Mouse (Mus musculus): ENCODE results near the gene Plekhg6. TPM values are rescaled to one million over a fixed set of nuclear protein-coding genes. Genes with fewer than 3 reads are reported as not detected.

Gene Plekhg6
- polyA plus RNA-seq, 1 experiment from 2014 or later = 1.1 TPM

- Histone ChIP-seq H3K9ac (no peak overlapping the region), H3K9me3 (no peaks in the 10 kb centered on the region), H3K27ac (peak overlapping the region; percentile 28; the same call in 1 of the 2 replicates), H3K27me3 (no peaks in the 10 kb centered on the region), H3K4me1 (peaks cover 23% of the 10 kb centered on the region), H3K4me3 (no peak overlapping the region), H3K36me3 (no peaks in the 10 kb centered on the region), H3K4me2 (no peak overlapping the region)
- WGBS = 75% methylated on average over 9 of the region's 9 CpGs
- ATAC-seq (ENCODE audit: insufficient number of reproducible peaks, insufficient read depth, low FRiP score, low TSS enrichment, low read depth) = no peak
Observed at GRCm38 (mm10) chr6:125338791-125339660, 41.6 kb downstream of the Plekhg6 start.

GRCm38 (mm10) chr6:125334356-125334755 is 46.2 kb downstream of the Plekhg6 start:
- H3K4me2 ChIP-seq = no peak overlapping the region
- H3K4me3 ChIP-seq = no peak overlapping the region
- peaks cover 31% of the 10 kb centered on the region for H3K4me1 ChIP-seq
- no peak overlapping the region for H3K27ac ChIP-seq
- H3K9ac ChIP-seq = no peak overlapping the region
- no peaks in the 10 kb centered on the region for H3K9me3 ChIP-seq
- H3K36me3 ChIP-seq = no peaks in the 10 kb centered on the region
- H3K27me3 ChIP-seq = no peaks in the 10 kb centered on the region
- ATAC-seq (ENCODE audit: insufficient number of reproducible peaks, insufficient read depth, low FRiP score, low TSS enrichment, low read depth) = no peak
- 68% methylated on average over 2 of the region's 2 CpGs for WGBS

GRCm38 (mm10) chr6:125333112-125333899 is 47.3 kb downstream of the Plekhg6 start:
- no peaks in the 10 kb centered on the region for H3K9me3 ChIP-seq
- H3K27ac ChIP-seq = no peak overlapping the region
- ATAC-seq (ENCODE audit: insufficient number of reproducible peaks, insufficient read depth, low FRiP score, low TSS enrichment, low read depth) = no peak
- peaks cover 31% of the 10 kb centered on the region for H3K4me1 ChIP-seq
- H3K27me3 ChIP-seq = no peaks in the 10 kb centered on the region
- H3K36me3 ChIP-seq = no peaks in the 10 kb centered on the region
- no peak overlapping the region for H3K4me3 ChIP-seq
- WGBS = 74% methylated on average over 14 of the region's 14 CpGs
- no peak overlapping the region for H3K9ac ChIP-seq
- H3K4me2 ChIP-seq = no peak overlapping the region

- 1% methylated on average over 39 of the region's 39 CpGs for WGBS
- Histone ChIP-seq H3K36me3 (no peaks in the 10 kb centered on the region), H3K27me3 (no peaks in the 10 kb centered on the region), H3K27ac (peak overlapping the region; percentile 41), H3K4me2 (peak overlapping the region; percentile 89), H3K9ac (peak overlapping the region; percentile 75), H3K9me3 (no peaks in the 10 kb centered on the region), H3K4me1 (peaks cover 31% of the 10 kb centered on the region), H3K4me3 (peak overlapping the region; percentile 56)
- peak; percentile 85 for ATAC-seq (ENCODE audit: insufficient number of reproducible peaks, insufficient read depth, low FRiP score, low TSS enrichment, low read depth)
Observed at GRCm38 (mm10) chr6:125330626-125331326, 49.8 kb downstream of the Plekhg6 start.

GRCm38 (mm10) chr6:125328243-125328642 is 52.4 kb downstream of the Plekhg6 start:
- Histone ChIP-seq H3K9ac (no peak overlapping the region), H3K4me1 (peaks cover 27% of the 10 kb centered on the region), H3K4me3 (no peak overlapping the region), H3K36me3 (no peaks in the 10 kb centered on the region), H3K27me3 (peaks cover 4% of the 10 kb centered on the region), H3K9me3 (no peaks in the 10 kb centered on the region), H3K4me2 (no peak overlapping the region), H3K27ac (no peak overlapping the region)
- ATAC-seq (ENCODE audit: insufficient number of reproducible peaks, insufficient read depth, low FRiP score, low TSS enrichment, low read depth) = no peak
- 79% methylated on average over 5 of the region's 5 CpGs for WGBS

- Histone ChIP-seq H3K4me2 (no peak overlapping the region), H3K27me3 (peaks cover 33% of the 10 kb centered on the region), H3K36me3 (no peaks in the 10 kb centered on the region), H3K9me3 (no peaks in the 10 kb centered on the region), H3K4me3 (no peak overlapping the region), H3K4me1 (peaks cover 18% of the 10 kb centered on the region), H3K9ac (no peak overlapping the region), H3K27ac (no peak overlapping the region)
- WGBS = 71% methylated on average over 6 of the region's 6 CpGs
- ATAC-seq (ENCODE audit: insufficient number of reproducible peaks, insufficient read depth, low FRiP score, low TSS enrichment, low read depth) = no peak
Observed at GRCm38 (mm10) chr6:125325337-125325736, 55.3 kb downstream of the Plekhg6 start.

- Histone ChIP-seq H3K9ac (no peak overlapping the region), H3K9me3 (no peaks in the 10 kb centered on the region), H3K27ac (no peak overlapping the region), H3K4me1 (peaks cover 17% of the 10 kb centered on the region), H3K36me3 (no peaks in the 10 kb centered on the region), H3K4me2 (no peak overlapping the region), H3K4me3 (no peak overlapping the region), H3K27me3 (peaks cover 45% of the 10 kb centered on the region)
- no peak for ATAC-seq (ENCODE audit: insufficient number of reproducible peaks, insufficient read depth, low FRiP score, low TSS enrichment, low read depth)
- 53% methylated on average over 6 of the region's 6 CpGs for WGBS
Observed at GRCm38 (mm10) chr6:125323547-125323946, 57.0 kb downstream of the Plekhg6 start.

GRCm38 (mm10) chr6:125322794-125323193 is 57.8 kb downstream of the Plekhg6 start:
- ATAC-seq (ENCODE audit: insufficient number of reproducible peaks, insufficient read depth, low FRiP score, low TSS enrichment, low read depth) = no peak
- Histone ChIP-seq H3K4me1 (peaks cover 17% of the 10 kb centered on the region), H3K9ac (no peak overlapping the region), H3K4me3 (no peak overlapping the region), H3K4me2 (no peak overlapping the region), H3K27ac (no peak overlapping the region), H3K27me3 (peaks cover 45% of the 10 kb centered on the region), H3K36me3 (no peaks in the 10 kb centered on the region), H3K9me3 (no peaks in the 10 kb centered on the region)
- WGBS = 62% methylated on average over 13 of the region's 13 CpGs

GRCm38 (mm10) chr6:125321114-125321855 is 59.3 kb downstream of the Plekhg6 start:
- WGBS = 6% methylated on average over 26 of the region's 26 CpGs
- H3K27ac ChIP-seq = no peak overlapping the region
- H3K9me3 ChIP-seq = no peaks in the 10 kb centered on the region
- peaks cover 17% of the 10 kb centered on the region for H3K4me1 ChIP-seq
- H3K9ac ChIP-seq = 0 out of 2 replicates have a peak overlapping the region, but pooled peaks have one; percentile 16
- no peaks in the 10 kb centered on the region for H3K36me3 ChIP-seq
- H3K4me2 ChIP-seq = peak overlapping the region; percentile 15; the same call in 1 of the 2 replicates
- ATAC-seq (ENCODE audit: insufficient number of reproducible peaks, insufficient read depth, low FRiP score, low TSS enrichment, low read depth) = no peak
- H3K4me3 ChIP-seq = no peak overlapping the region
- peaks cover 45% of the 10 kb centered on the region for H3K27me3 ChIP-seq

GRCm38 (mm10) chr6:125320323-125320722 is 60.3 kb downstream of the Plekhg6 start, which contains the start of gene Scnn1a:
Gene Scnn1a (plus strand): TSS chr6:125320659.
- ATAC-seq (ENCODE audit: insufficient number of reproducible peaks, insufficient read depth, low FRiP score, low TSS enrichment, low read depth) = no peak; the same call in 1 of the 2 replicates
- H3K9me3 ChIP-seq = no peaks in the 10 kb centered on the region
- no peak within 1 kb of the TSS for H3K27ac ChIP-seq
- H3K4me2 ChIP-seq = peak within 1 kb of the TSS; percentile 15; the same call in 1 of the 2 replicates
- no peak within 1 kb of the TSS for H3K4me3 ChIP-seq
- peaks cover 17% of the 10 kb centered on the region for H3K4me1 ChIP-seq
- H3K36me3 ChIP-seq = no peaks in the 10 kb centered on the region
- 79% methylated on average over 1 of the region's 1 CpGs for WGBS
- 0 out of 2 replicates have a peak within 1 kb of the TSS, but pooled peaks have one; percentile 16 for H3K9ac ChIP-seq
- H3K27me3 ChIP-seq = peaks cover 45% of the 10 kb centered on the region

GRCm38 (mm10) chr6:125319919-125320296 is 60.7 kb downstream of the Plekhg6 start:
- no peak for ATAC-seq (ENCODE audit: insufficient number of reproducible peaks, insufficient read depth, low FRiP score, low TSS enrichment, low read depth)
- Histone ChIP-seq H3K9me3 (no peaks in the 10 kb centered on the region), H3K4me2 (no peak overlapping the region), H3K4me3 (no peak overlapping the region), H3K9ac (no peak overlapping the region), H3K36me3 (no peaks in the 10 kb centered on the region), H3K4me1 (peaks cover 17% of the 10 kb centered on the region), H3K27me3 (peaks cover 45% of the 10 kb centered on the region), H3K27ac (no peak overlapping the region)
